Mouse (Mus musculus): ENCODE measurements around the gene Bak1. TPM values are rescaled to one million over a fixed set of nuclear protein-coding genes. Genes with fewer than 3 reads are reported as not detected.

Gene Bak1
- total RNA-seq, 2 experiments from 2014 or later: 12.0 to 13.0 TPM

- no peak for DNase-seq (ENCODE audit: low spot score in 2 of 2)
Observed at GRCm38 (mm10) chr17:27050853-27051252, 22.0 kb upstream of the Bak1 start.

- DNase-seq (ENCODE audit: low spot score in 2 of 2): no peak
Observed at GRCm38 (mm10) chr17:27048445-27049239, 19.8 kb upstream of the Bak1 start.

- no peak for DNase-seq (ENCODE audit: low spot score in 2 of 2)
Observed at GRCm38 (mm10) chr17:27047762-27048444, 19.1 kb upstream of the Bak1 start.

GRCm38 (mm10) chr17:27045164-27045563 is 16.4 kb upstream of the Bak1 start:
- DNase-seq (ENCODE audit: low spot score in 2 of 2): no peak

GRCm38 (mm10) chr17:27042840-27043239 is 14.0 kb upstream of the Bak1 start:
- no peak for DNase-seq (ENCODE audit: low spot score in 2 of 2)

- DNase-seq (ENCODE audit: low spot score in 2 of 2): no peak
Observed at GRCm38 (mm10) chr17:27041787-27042055, 12.9 kb upstream of the Bak1 start.

- no peak for DNase-seq (ENCODE audit: low spot score in 2 of 2)
Observed at GRCm38 (mm10) chr17:27041046-27041786, 12.4 kb upstream of the Bak1 start.

GRCm38 (mm10) chr17:27040304-27041045 is 11.7 kb upstream of the Bak1 start:
- no peak for DNase-seq (ENCODE audit: low spot score in 2 of 2)

GRCm38 (mm10) chr17:27039432-27040102 is 10.8 kb upstream of the Bak1 start:
- DNase-seq (ENCODE audit: low spot score in 2 of 2): no peak

GRCm38 (mm10) chr17:27038335-27039050 is 9.7 kb upstream of the Bak1 start:
- no peak for DNase-seq (ENCODE audit: low spot score in 2 of 2)

GRCm38 (mm10) chr17:27036465-27036864 is 7.7 kb upstream of the Bak1 start:
- no peak for DNase-seq (ENCODE audit: low spot score in 2 of 2)

GRCm38 (mm10) chr17:27032869-27033268 is 4.1 kb upstream of the Bak1 start:
- peak; percentile 68 to 79 for DNase-seq (ENCODE audit: low spot score in 2 of 2)

- DNase-seq (ENCODE audit: low spot score in 2 of 2): no peak
Observed at GRCm38 (mm10) chr17:27032328-27032727, 3.5 kb upstream of the Bak1 start.

GRCm38 (mm10) chr17:27030896-27031295 is 2.1 kb upstream of the Bak1 start:
- no peak for DNase-seq (ENCODE audit: low spot score in 2 of 2)

GRCm38 (mm10) chr17:27029431-27029830 is 622 bp upstream of the Bak1 start:
- DNase-seq (ENCODE audit: low spot score in 2 of 2): no peak

GRCm38 (mm10) chr17:27028284-27028795 is 469 bp downstream of the Bak1 start:
- peak; percentile 89 to 91 for DNase-seq (ENCODE audit: low spot score in 2 of 2)

- DNase-seq (ENCODE audit: low spot score in 2 of 2): no peak
Observed at GRCm38 (mm10) chr17:27027460-27028283, 1.1 kb downstream of the Bak1 start.

GRCm38 (mm10) chr17:27025951-27026350 is 2.9 kb downstream of the Bak1 start:
- no peak for DNase-seq (ENCODE audit: low spot score in 2 of 2)

- no peak for DNase-seq (ENCODE audit: low spot score in 2 of 2)
Observed at GRCm38 (mm10) chr17:27025326-27025902, 3.4 kb downstream of the Bak1 start.

Measured in left cerebral cortex, adult 18-20 months (tissue).